Mouse (Mus musculus): Measurements from ENCODE around the gene Utp11. TPM values are rescaled to one million over a fixed set of nuclear protein-coding genes. Genes with fewer than 3 reads are reported as not detected.

The Utp11 gene
- polyA plus RNA-seq, 1 experiment from 2014 or later = 33.9 TPM

GRCm38 (mm10) chr4:124700248-124700971 lies 7.0 kb upstream of the Utp11 start, which contains the start of gene Fhl3:
Fhl3 (plus strand) TSS chr4:124700701.
- peak within 1 kb of the TSS; percentile 47 for H3K9ac ChIP-seq (replicated peaks; ENCODE audit: low read depth, low read length)
- peak within 1 kb of the TSS; percentile 47 for H3K4me3 ChIP-seq (ENCODE audit: low read depth, low read length)
- H3K27me3 ChIP-seq (ENCODE audit: control insufficient read depth, insufficient read depth, low read length) = peaks cover 8% of the 10 kb centered on the region; the same call in 1 of the 2 replicates
- ATAC-seq (ENCODE audit: low read depth) = peak; percentile 35; the same call in 1 of the 2 replicates
- peaks cover 14% of the 10 kb centered on the region for H3K4me1 ChIP-seq (ENCODE audit: control insufficient read depth, insufficient read depth, low read length)
- WGBS = 0% methylated on average over 22 of the region's 59 CpGs
- no peaks in the 10 kb centered on the region for H3K36me3 ChIP-seq (ENCODE audit: control insufficient read depth, insufficient read depth, low read length)
- no peaks in the 10 kb centered on the region for H3K9me3 ChIP-seq (ENCODE audit: control insufficient read depth, low read length)
- H3K4me2 ChIP-seq (ENCODE audit: low read depth, low read length) = peak within 1 kb of the TSS; percentile 89
- H3K27ac ChIP-seq (ENCODE audit: low read depth, low read length) = 0 out of 2 replicates have a peak within 1 kb of the TSS, but pooled peaks have one; percentile 22

- no peak overlapping the region for H3K9ac ChIP-seq (replicated peaks; ENCODE audit: low read depth, low read length)
- 16% methylated on average over 6 of the region's 6 CpGs for WGBS
- peaks cover 8% of the 10 kb centered on the region; the same call in 1 of the 2 replicates for H3K27me3 ChIP-seq (ENCODE audit: control insufficient read depth, insufficient read depth, low read length)
- ATAC-seq (ENCODE audit: low read depth) = no peak
- H3K4me1 ChIP-seq (ENCODE audit: control insufficient read depth, insufficient read depth, low read length) = peaks cover 13% of the 10 kb centered on the region
- H3K9me3 ChIP-seq (ENCODE audit: control insufficient read depth, low read length) = no peaks in the 10 kb centered on the region
- no peaks in the 10 kb centered on the region for H3K36me3 ChIP-seq (ENCODE audit: control insufficient read depth, insufficient read depth, low read length)
- no peak overlapping the region for H3K4me2 ChIP-seq (ENCODE audit: low read depth, low read length)
- no peak overlapping the region for H3K27ac ChIP-seq (ENCODE audit: low read depth, low read length)
- H3K4me3 ChIP-seq (ENCODE audit: low read depth, low read length) = no peak overlapping the region
Measured at GRCm38 (mm10) chr4:124699791-124700190, 6.4 kb upstream of the Utp11 start.

GRCm38 (mm10) chr4:124695786-124696516 lies 2.6 kb upstream of the Utp11 start:
- H3K4me3 ChIP-seq (ENCODE audit: low read depth, low read length) = no peak overlapping the region
- no peaks in the 10 kb centered on the region for H3K9me3 ChIP-seq (ENCODE audit: control insufficient read depth, low read length)
- H3K9ac ChIP-seq (replicated peaks; ENCODE audit: low read depth, low read length) = no peak overlapping the region
- no peaks in the 10 kb centered on the region for H3K36me3 ChIP-seq (ENCODE audit: control insufficient read depth, insufficient read depth, low read length)
- no peak overlapping the region for H3K27ac ChIP-seq (ENCODE audit: low read depth, low read length)
- peaks cover 12% of the 10 kb centered on the region for H3K4me1 ChIP-seq (ENCODE audit: control insufficient read depth, insufficient read depth, low read length)
- ATAC-seq (ENCODE audit: low read depth) = no peak
- peaks cover 8% of the 10 kb centered on the region; the same call in 1 of the 2 replicates for H3K27me3 ChIP-seq (ENCODE audit: control insufficient read depth, insufficient read depth, low read length)
- whole genome bisulfite sequencing = 11% methylated on average over 18 of the region's 18 CpGs
- H3K4me2 ChIP-seq (ENCODE audit: low read depth, low read length) = no peak overlapping the region

- no peaks in the 10 kb centered on the region for H3K9me3 ChIP-seq (ENCODE audit: control insufficient read depth, low read length)
- H3K36me3 ChIP-seq (ENCODE audit: control insufficient read depth, insufficient read depth, low read length) = no peaks in the 10 kb centered on the region
- 89% methylated on average over 2 of the region's 2 CpGs for WGBS
- H3K27ac ChIP-seq (ENCODE audit: low read depth, low read length) = no peak overlapping the region
- ATAC-seq (ENCODE audit: low read depth) = no peak
- no peak overlapping the region for H3K4me2 ChIP-seq (ENCODE audit: low read depth, low read length)
- peaks cover 6% of the 10 kb centered on the region for H3K4me1 ChIP-seq (ENCODE audit: control insufficient read depth, insufficient read depth, low read length)
- no peak overlapping the region for H3K4me3 ChIP-seq (ENCODE audit: low read depth, low read length)
- no peak overlapping the region for H3K9ac ChIP-seq (replicated peaks; ENCODE audit: low read depth, low read length)
- H3K27me3 ChIP-seq (ENCODE audit: control insufficient read depth, insufficient read depth, low read length) = peaks cover 4% of the 10 kb centered on the region; the same call in 1 of the 2 replicates
Measured at GRCm38 (mm10) chr4:124694572-124694971, 1.2 kb upstream of the Utp11 start.

- H3K9me3 ChIP-seq (ENCODE audit: control insufficient read depth, low read length) = no peaks in the 10 kb centered on the region
- H3K27ac ChIP-seq (ENCODE audit: low read depth, low read length) = no peak overlapping the region
- ATAC-seq (ENCODE audit: low read depth) = no peak
- H3K4me1 ChIP-seq (ENCODE audit: control insufficient read depth, insufficient read depth, low read length) = peaks cover 6% of the 10 kb centered on the region
- H3K36me3 ChIP-seq (ENCODE audit: control insufficient read depth, insufficient read depth, low read length) = no peaks in the 10 kb centered on the region
- H3K4me2 ChIP-seq (ENCODE audit: low read depth, low read length) = peak overlapping the region; percentile 81
- peaks cover 4% of the 10 kb centered on the region; the same call in 1 of the 2 replicates for H3K27me3 ChIP-seq (ENCODE audit: control insufficient read depth, insufficient read depth, low read length)
- peak overlapping the region; percentile 88 for H3K9ac ChIP-seq (replicated peaks; ENCODE audit: low read depth, low read length)
- 83% methylated on average over 3 of the region's 3 CpGs for WGBS
- peak overlapping the region; percentile 89 for H3K4me3 ChIP-seq (ENCODE audit: low read depth, low read length)
Measured at GRCm38 (mm10) chr4:124692416-124692861, 961 bp downstream of the Utp11 start.

- Histone ChIP-seq H3K27ac (ENCODE audit: low read depth, low read length) (no peak overlapping the region), H3K4me3 (ENCODE audit: low read depth, low read length) (no peak overlapping the region), H3K4me1 (ENCODE audit: control insufficient read depth, insufficient read depth, low read length) (peaks cover 6% of the 10 kb centered on the region), H3K27me3 (ENCODE audit: control insufficient read depth, insufficient read depth, low read length) (peaks cover 4% of the 10 kb centered on the region; the same call in 1 of the 2 replicates), H3K9ac (replicated peaks; ENCODE audit: low read depth, low read length) (no peak overlapping the region), H3K36me3 (ENCODE audit: control insufficient read depth, insufficient read depth, low read length) (peaks cover 3% of the 10 kb centered on the region; the same call in 1 of the 2 replicates), H3K4me2 (ENCODE audit: low read depth, low read length) (no peak overlapping the region), H3K9me3 (ENCODE audit: control insufficient read depth, low read length) (no peaks in the 10 kb centered on the region)
- 88% methylated on average over 8 of the region's 8 CpGs for WGBS
- no peak for ATAC-seq (ENCODE audit: low read depth)
Measured at GRCm38 (mm10) chr4:124691455-124691854, 1.9 kb downstream of the Utp11 start.

GRCm38 (mm10) chr4:124685897-124686402 lies 7.5 kb downstream of the Utp11 start:
- Histone ChIP-seq H3K9ac (replicated peaks; ENCODE audit: low read depth, low read length) (no peak overlapping the region), H3K36me3 (ENCODE audit: control insufficient read depth, insufficient read depth, low read length) (peaks cover 16% of the 10 kb centered on the region), H3K4me3 (ENCODE audit: low read depth, low read length) (no peak overlapping the region), H3K27me3 (ENCODE audit: control insufficient read depth, insufficient read depth, low read length) (no peaks in the 10 kb centered on the region), H3K27ac (ENCODE audit: low read depth, low read length) (no peak overlapping the region), H3K4me2 (ENCODE audit: low read depth, low read length) (no peak overlapping the region), H3K4me1 (ENCODE audit: control insufficient read depth, insufficient read depth, low read length) (no peaks in the 10 kb centered on the region), H3K9me3 (ENCODE audit: control insufficient read depth, low read length) (no peaks in the 10 kb centered on the region)
- 83% methylated on average over 8 of the region's 8 CpGs for WGBS
- no peak for ATAC-seq (ENCODE audit: low read depth)

- no peaks in the 10 kb centered on the region for H3K27me3 ChIP-seq (ENCODE audit: control insufficient read depth, insufficient read depth, low read length)
- H3K36me3 ChIP-seq (ENCODE audit: control insufficient read depth, insufficient read depth, low read length) = peaks cover 21% of the 10 kb centered on the region
- H3K27ac ChIP-seq (ENCODE audit: low read depth, low read length) = no peak overlapping the region
- no peak overlapping the region for H3K9ac ChIP-seq (replicated peaks; ENCODE audit: low read depth, low read length)
- WGBS = 91% methylated on average over 8 of the region's 8 CpGs
- no peak for ATAC-seq (ENCODE audit: low read depth)
- H3K4me3 ChIP-seq (ENCODE audit: low read depth, low read length) = no peak overlapping the region
- no peaks in the 10 kb centered on the region for H3K4me1 ChIP-seq (ENCODE audit: control insufficient read depth, insufficient read depth, low read length)
- no peaks in the 10 kb centered on the region for H3K9me3 ChIP-seq (ENCODE audit: control insufficient read depth, low read length)
- no peak overlapping the region for H3K4me2 ChIP-seq (ENCODE audit: low read depth, low read length)
Measured at GRCm38 (mm10) chr4:124685453-124685852, 7.9 kb downstream of the Utp11 start.
